Mouse (Mus musculus) erythroblast, adult 5-6 weeks (primary cell): ENCODE data around the gene Htr2c. TPM values are rescaled to one million over a fixed set of nuclear protein-coding genes. Genes with fewer than 3 reads are reported as not detected.

Experiments used
- ATAC-seq: replicated peaks from 2 replicates; pipeline ENCODE4 v1.8.0; 2016; ENCODE audit warnings: moderate number of reproducible peaks, mild to moderate bottlenecking, moderate TSS enrichment, inconsistent platforms; ENCODE audit not compliant: poor library complexity, low FRiP score, severe bottlenecking
- total RNA-seq, 2 experiments: library from RNA; stranded (forward) in 1 of 2; stranded (reverse) in 1 of 2; fragments of 150-400 nt in 1 of 2; fragments of 200-764, 138-1000 nt in 1 of 2; gene quantifications; 2 replicates each; pipeline versions ENCODE4 v1.2.3 to v1.2.4; 2015 to 2017; ENCODE audit warnings: low replicate concordance in 2 of 2

The Htr2c gene
- total RNA-seq (2015; ENCODE audit: low replicate concordance) (not detected in 2 replicates), total RNA-seq (2017; ENCODE audit: low replicate concordance) (0.60 TPM in 1 of 2 replicates, not detected in the other)

GRCm38 (mm10) chrX:146962258-146962913 is at the start of gene Htr2c:
TSS of gene Htr2c (plus strand) at chrX:146962513.
- ATAC-seq = no peak

GRCm38 (mm10) chrX:146928251-146928650 is 34.1 kb upstream of the Htr2c start:
- ATAC-seq = no peak

- no peak for ATAC-seq
Observed at GRCm38 (mm10) chrX:146936332-146936731, 26.0 kb upstream of the Htr2c start.

- ATAC-seq = no peak
Observed at GRCm38 (mm10) chrX:146946216-146946886, 16.0 kb upstream of the Htr2c start.

GRCm38 (mm10) chrX:146946996-146947395 is 15.3 kb upstream of the Htr2c start:
- no peak for ATAC-seq

GRCm38 (mm10) chrX:146958608-146959007 is 3.7 kb upstream of the Htr2c start:
- ATAC-seq = no peak

GRCm38 (mm10) chrX:146959960-146960359 is 2.4 kb upstream of the Htr2c start:
- ATAC-seq = no peak

GRCm38 (mm10) chrX:146962914-146963547 is 718 bp downstream of the Htr2c start:
- ATAC-seq = no peak

- no peak for ATAC-seq
Observed at GRCm38 (mm10) chrX:146979931-146980330, 17.6 kb downstream of the Htr2c start.

- no peak for ATAC-seq
Observed at GRCm38 (mm10) chrX:147055730-147056129, 93.4 kb downstream of the Htr2c start.

- ATAC-seq = no peak
Observed at GRCm38 (mm10) chrX:147071622-147072021, 109.3 kb downstream of the Htr2c start.

GRCm38 (mm10) chrX:147119155-147119554 is 156.8 kb downstream of the Htr2c start:
- ATAC-seq = no peak

- ATAC-seq = no peak
Observed at GRCm38 (mm10) chrX:147215251-147215650, 252.9 kb downstream of the Htr2c start.

- ATAC-seq = no peak
Observed at GRCm38 (mm10) chrX:147217382-147218013, 255.2 kb downstream of the Htr2c start.

GRCm38 (mm10) chrX:147238806-147239542 is 276.7 kb downstream of the Htr2c start:
- ATAC-seq = no peak
